Mouse (Mus musculus) heart, embryonic 14.5 days (tissue): ENCODE data around the gene Rpl13. TPM values are rescaled to one million over a fixed set of nuclear protein-coding genes. Genes with fewer than 3 reads are reported as not detected.
A peak's percentile ranks its signal among the peaks of the same experiment; 100 is the strongest.

Experiments
- ATAC-seq: fragments of 200-750 bp; cut with Nextera tagmentation; 2 replicates; pipeline ENCODE4 v1.8.0; 2017; ENCODE audit warnings: low read depth, moderate TSS enrichment; ENCODE audit not compliant: insufficient number of reproducible peaks, insufficient read depth, low FRiP score
- H3K27ac ChIP-seq, 2 experiments: fragments of 200-500 bp in 1 of 2; fragments of 300-500 bp in 1 of 2; sonication (generic) in 1 of 2; replicated peaks in 1 of 2; 2 replicates each; pipeline ENCODE4 v1.5.1; 2012 to 2014; ENCODE audit warnings: low read depth in 2 of 2, low read length in 2 of 2, control low read depth in 1 of 2, mild to moderate bottlenecking in 1 of 2, mixed read lengths in 1 of 2; ENCODE audit not compliant: control insufficient read depth in 1 of 2, insufficient read depth in 1 of 2
- H3K27me3 ChIP-seq: fragments of 300-500 bp; sonication (generic); 2 replicates; pipeline ENCODE4 v1.6.1; 2014; ENCODE audit warnings: mild to moderate bottlenecking, low read length, control low read depth; ENCODE audit not compliant: control insufficient read depth, insufficient read depth
- H3K36me3 ChIP-seq: fragments of 300-500 bp; sonication (generic); 2 replicates; pipeline ENCODE4 v1.6.1; 2014; ENCODE audit warnings: mild to moderate bottlenecking, control low read depth, low read length, mixed read lengths; ENCODE audit not compliant: control insufficient read depth, insufficient read depth
- H3K4me1 ChIP-seq, 2 experiments: fragments of 200-500 bp in 1 of 2; fragments of 300-500 bp in 1 of 2; sonication (generic) in 1 of 2; 2 replicates each; pipeline ENCODE4 v1.6.1; 2012 to 2014; ENCODE audit warnings: low read length in 2 of 2, control low read depth in 1 of 2, mixed read lengths in 1 of 2; ENCODE audit not compliant: control insufficient read depth in 2 of 2, insufficient read depth in 2 of 2
- H3K4me2 ChIP-seq: fragments of 300-500 bp; sonication (generic); 2 replicates; pipeline ENCODE4 v1.6.1; 2014; ENCODE audit warnings: mild to moderate bottlenecking, low read length
- H3K4me3 ChIP-seq, 2 experiments: fragments of 200-500 bp in 1 of 2; fragments of 300-500 bp in 1 of 2; sonication (generic) in 1 of 2; 2 replicates each; pipeline ENCODE4 v1.5.1; 2012 to 2014; ENCODE audit warnings: low read length in 2 of 2, mild to moderate bottlenecking in 2 of 2, control low read depth in 1 of 2, low read depth in 1 of 2, moderate library complexity in 1 of 2; ENCODE audit not compliant: control insufficient read depth in 1 of 2, insufficient read depth in 1 of 2
- H3K9ac ChIP-seq: fragments of 300-500 bp; sonication (generic); 2 replicates; pipeline ENCODE4 v1.6.1; 2014; ENCODE audit warnings: mild to moderate bottlenecking, low read length
- H3K9me3 ChIP-seq: fragments of 300-500 bp; sonication (generic); 2 replicates; pipeline ENCODE4 v1.6.1; 2016; ENCODE audit warnings: low read length, control low read depth; ENCODE audit not compliant: control insufficient read depth
- WGBS: fragments of 180-500 bp; shearing (Covaris S2); extraction: QIAGEN DNeasy Blood & Tissue Kit; methylation state at CpG from one replicate; pipeline ENCODE4 v1.1.7; 2014; 5-methylcytosine and 5-hydroxymethylcytosine counted together
- polyA plus RNA-seq: library from polyadenylated mRNA; unstranded; fragments of >200 nt; fragmentation: Nextera tagmentation; extraction: Ambion mirVana; gene quantifications from 2 replicates; pipeline ENCODE4 v1.2.1, GENCODE M21; 2014

The Rpl13 gene
- polyA plus RNA-seq, 1 experiment from 2014 or later = 1,098 TPM

DNA sequence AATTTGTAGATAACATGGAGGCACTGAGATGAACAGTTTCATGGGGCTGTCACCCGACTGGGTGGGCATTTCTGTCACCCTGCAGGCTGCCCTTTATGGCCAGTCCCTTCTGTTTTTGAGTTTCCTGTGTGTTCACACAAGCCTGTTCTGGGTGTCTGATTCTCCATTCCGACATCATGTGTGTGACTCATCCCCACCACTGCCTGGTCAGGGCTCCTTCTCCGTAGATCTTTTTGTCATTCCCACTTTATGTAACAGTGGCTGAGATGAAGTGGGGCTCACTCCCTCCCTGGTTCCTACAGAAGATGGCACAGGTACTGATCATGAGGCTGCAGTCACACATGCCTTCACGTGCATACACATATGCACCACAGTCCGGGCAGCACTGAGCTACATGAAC, 20.5 kb downstream of the Rpl13 start:
- H3K9me3 ChIP-seq = no peaks in the 10 kb centered on the region
- peaks cover 34% of the 10 kb centered on the region for H3K27me3 ChIP-seq
- no peak for ATAC-seq
- no peak overlapping the region for H3K4me2 ChIP-seq
- H3K9ac ChIP-seq = no peak overlapping the region
- no peak overlapping the region for H3K27ac ChIP-seq
- H3K4me3 ChIP-seq = no peak overlapping the region
- no peaks in the 10 kb centered on the region for H3K36me3 ChIP-seq
- WGBS = 69% methylated on average over 5 of the region's 5 CpGs
- peaks cover 11 to 13% of the 10 kb centered on the region in 2 experiments; a peak in 3 of 4 replicates for H3K4me1 ChIP-seq

DNA sequence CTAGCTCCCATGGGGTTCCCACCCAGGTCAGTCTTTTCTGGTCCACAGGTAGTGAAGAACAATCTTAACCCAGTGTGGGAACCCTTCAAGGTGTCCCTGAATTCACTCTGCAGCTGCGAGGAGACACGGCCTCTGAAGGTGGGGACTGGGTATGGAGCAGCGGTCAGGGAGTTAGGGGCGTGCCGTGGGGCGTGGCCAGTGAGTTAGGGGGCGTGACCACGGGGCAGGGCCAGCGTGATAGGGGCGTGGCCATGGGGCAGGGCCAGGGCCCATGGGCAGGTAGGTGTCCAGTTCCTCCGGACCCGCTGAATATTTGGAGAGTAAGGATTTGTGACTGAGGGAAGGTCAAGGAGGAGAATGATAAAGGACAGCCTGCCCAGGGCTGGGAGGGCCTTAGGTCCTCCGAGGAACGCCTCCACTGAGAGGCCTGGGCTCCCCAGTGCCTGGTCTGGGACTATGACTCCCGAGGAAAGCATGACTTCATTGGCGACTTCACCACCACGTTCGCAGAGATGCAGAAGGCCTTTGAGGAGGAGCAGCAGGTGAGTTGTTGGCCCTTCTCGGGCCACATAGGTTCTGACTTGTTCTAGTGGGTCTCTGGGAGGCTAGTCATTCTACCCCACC, 24.2 kb downstream of the Rpl13 start:
- H3K9ac ChIP-seq = no peak overlapping the region
- no peak overlapping the region for H3K4me3 ChIP-seq
- ATAC-seq = 0 out of 2 replicates have a peak, but pooled peaks have one; percentile 36
- H3K4me1 ChIP-seq = peaks cover 5 to 12% of the 10 kb centered on the region in 2 experiments; a peak in 1 of 4 replicates
- 8% methylated on average over 19 of the region's 19 CpGs for WGBS
- peaks cover 16% of the 10 kb centered on the region for H3K27me3 ChIP-seq
- H3K36me3 ChIP-seq = no peaks in the 10 kb centered on the region
- no peak overlapping the region for H3K27ac ChIP-seq
- peak overlapping the region; percentile 18; the same call in 1 of the 2 replicates for H3K4me2 ChIP-seq
- H3K9me3 ChIP-seq = no peaks in the 10 kb centered on the region

DNA sequence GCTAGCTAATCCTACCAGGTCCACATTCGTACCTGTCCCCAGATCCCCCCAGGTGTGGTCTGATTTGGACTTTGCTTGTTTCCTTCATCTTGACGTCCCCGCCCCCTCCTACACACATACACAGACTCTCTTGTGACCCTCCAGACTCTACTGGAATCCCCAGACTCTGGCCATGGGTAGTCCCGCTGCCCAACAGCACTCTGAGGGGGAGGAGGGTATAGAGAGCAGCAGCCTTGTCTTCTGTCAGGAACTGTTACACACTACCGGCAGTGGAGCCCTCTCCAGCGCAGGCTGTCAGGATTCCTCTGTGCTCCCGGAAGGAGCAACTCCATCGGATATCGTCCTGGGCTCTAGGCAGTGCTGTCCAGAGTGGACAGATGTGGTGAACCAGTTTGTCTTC, 28.9 kb downstream of the Rpl13 start:
- H3K9ac ChIP-seq = no peak overlapping the region
- H3K9me3 ChIP-seq = no peaks in the 10 kb centered on the region
- H3K27ac ChIP-seq = no peak overlapping the region
- no peaks in the 10 kb centered on the region for H3K36me3 ChIP-seq
- peaks cover 11% of the 10 kb centered on the region for H3K27me3 ChIP-seq
- 0 out of 2 replicates have a peak overlapping the region, but pooled peaks have one; percentile 11 for H3K4me2 ChIP-seq
- ATAC-seq = no peak
- H3K4me1 ChIP-seq = peaks cover 3 to 7% of the 10 kb centered on the region in 2 experiments; a peak in 2 of 4 replicates
- WGBS = 47% methylated on average over 9 of the region's 9 CpGs
- no peak overlapping the region for H3K4me3 ChIP-seq

DNA sequence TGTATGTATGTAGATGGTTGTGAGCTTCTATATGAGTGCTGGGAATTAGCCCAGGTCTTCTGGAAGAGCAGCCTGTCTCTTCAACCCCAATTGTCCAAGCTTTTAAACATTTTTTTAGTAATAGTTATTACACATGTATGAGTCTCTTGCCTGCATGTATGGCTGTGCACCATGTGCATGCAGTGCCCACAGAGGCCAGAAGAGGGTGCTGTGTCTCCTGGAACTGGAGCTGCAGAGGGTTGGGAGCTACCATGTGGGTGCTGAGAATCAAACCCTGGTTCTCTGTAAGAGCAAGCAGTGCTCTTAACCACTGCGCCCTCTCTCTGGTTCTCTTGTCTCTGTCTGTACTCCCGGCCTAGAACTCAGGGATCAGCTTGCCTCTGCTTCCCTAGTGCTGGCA, 30.8 kb downstream of the Rpl13 start:
- H3K4me3 ChIP-seq = no peak overlapping the region
- peaks cover 11 to 12% of the 10 kb centered on the region in 2 experiments; a peak in 3 of 4 replicates for H3K4me1 ChIP-seq
- H3K4me2 ChIP-seq = no peak overlapping the region
- H3K36me3 ChIP-seq = no peaks in the 10 kb centered on the region
- 93% methylated on average over 2 of the region's 2 CpGs for WGBS
- H3K27me3 ChIP-seq = peaks cover 3% of the 10 kb centered on the region; the same call in 1 of the 2 replicates
- no peaks in the 10 kb centered on the region for H3K9me3 ChIP-seq
- H3K9ac ChIP-seq = no peak overlapping the region
- H3K27ac ChIP-seq = no peak overlapping the region
- no peak for ATAC-seq

DNA sequence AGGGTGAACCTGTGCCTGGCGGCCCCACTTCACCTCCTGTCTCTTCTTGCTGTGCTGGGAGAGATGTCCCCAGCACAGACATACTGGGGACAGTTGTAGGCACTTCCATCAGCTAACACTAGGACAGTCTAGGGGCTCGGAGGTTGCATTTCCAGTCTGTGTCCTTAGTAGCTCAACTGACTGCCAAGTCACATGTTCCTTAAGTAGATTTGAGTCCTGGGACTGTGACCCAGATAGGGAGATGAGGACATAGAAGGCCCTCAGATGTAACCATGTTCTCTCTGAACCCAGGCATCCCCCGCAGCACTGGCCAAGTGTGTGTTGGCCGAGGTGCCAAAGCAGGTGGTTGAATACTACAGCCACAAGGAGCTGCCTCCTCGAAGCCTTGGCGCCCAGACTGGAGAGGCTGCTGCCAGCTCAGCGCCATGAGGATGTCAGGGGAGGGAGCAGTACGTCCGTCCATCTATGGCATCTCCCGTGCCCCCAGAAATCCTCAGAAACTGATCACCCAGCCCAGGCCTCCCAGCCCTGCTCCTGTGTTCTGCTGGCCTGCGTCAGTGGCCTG, 32.1 kb downstream of the Rpl13 start:
- Histone ChIP-seq H3K27me3 (no peaks in the 10 kb centered on the region), H3K27ac (no peak overlapping the region), H3K36me3 (no peaks in the 10 kb centered on the region), H3K4me3 (no peak overlapping the region), H3K4me1 (peaks cover 15% of the 10 kb centered on the region in 2 experiments; a peak in 3 of 4 replicates), H3K4me2 (no peak overlapping the region), H3K9me3 (no peaks in the 10 kb centered on the region), H3K9ac (no peak overlapping the region)
- WGBS = 83% methylated on average over 11 of the region's 11 CpGs
- no peak for ATAC-seq

DNA sequence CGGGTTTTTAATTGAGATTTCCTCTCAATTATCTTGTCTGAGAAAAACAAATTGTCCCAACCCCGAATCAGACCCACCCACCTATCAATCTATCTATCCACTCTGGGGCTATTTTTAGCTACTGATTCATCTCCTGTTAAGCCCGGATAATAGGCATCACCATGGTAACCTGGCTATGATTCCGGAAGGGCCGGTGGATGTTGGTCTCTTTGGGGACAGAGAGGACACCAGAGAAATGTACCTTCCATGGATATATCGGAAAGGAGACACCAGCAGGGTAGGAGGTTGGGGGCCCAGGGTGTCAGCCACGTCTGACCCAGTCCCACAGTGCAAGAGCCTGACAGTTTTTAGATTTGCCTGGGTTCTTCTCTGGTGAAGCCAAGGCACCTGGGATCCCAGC, 33.3 kb downstream of the Rpl13 start:
- H3K27ac ChIP-seq = no peak overlapping the region
- WGBS = 40% methylated on average over 7 of the region's 7 CpGs
- H3K4me1 ChIP-seq = peaks cover 15% of the 10 kb centered on the region in 2 experiments; a peak in 3 of 4 replicates
- H3K4me2 ChIP-seq = no peak overlapping the region
- H3K27me3 ChIP-seq = no peaks in the 10 kb centered on the region
- no peak overlapping the region for H3K4me3 ChIP-seq
- H3K9me3 ChIP-seq = no peaks in the 10 kb centered on the region
- no peaks in the 10 kb centered on the region for H3K36me3 ChIP-seq
- no peak for ATAC-seq
- H3K9ac ChIP-seq = no peak overlapping the region

DNA sequence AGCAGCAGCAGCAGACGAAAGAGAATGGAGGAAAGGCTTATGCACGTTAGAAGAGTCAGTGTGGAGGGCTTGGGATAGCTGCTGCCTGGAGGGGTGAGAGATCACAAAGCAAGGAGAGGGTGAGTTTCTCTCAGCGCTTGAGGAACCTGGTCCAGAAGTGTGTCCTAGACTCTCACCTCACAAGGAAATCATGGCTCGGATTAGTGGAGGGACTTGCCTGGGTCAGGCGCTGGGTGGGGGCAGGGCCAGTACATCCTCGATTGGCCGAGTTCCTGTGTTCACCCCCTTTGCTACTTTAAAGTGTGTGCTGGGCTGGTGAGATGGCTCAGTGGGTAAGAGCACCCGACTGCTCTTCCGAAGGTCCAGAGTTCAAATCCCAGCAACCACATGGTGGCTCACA, 33.7 kb downstream of the Rpl13 start:
- H3K9ac ChIP-seq = no peak overlapping the region
- no peak for ATAC-seq
- H3K9me3 ChIP-seq = no peaks in the 10 kb centered on the region
- peaks cover 14 to 15% of the 10 kb centered on the region in 2 experiments; a peak in 3 of 4 replicates for H3K4me1 ChIP-seq
- H3K4me2 ChIP-seq = no peak overlapping the region
- H3K4me3 ChIP-seq = no peak overlapping the region
- 53% methylated on average over 9 of the region's 9 CpGs for WGBS
- no peak overlapping the region for H3K27ac ChIP-seq
- no peaks in the 10 kb centered on the region for H3K27me3 ChIP-seq
- no peaks in the 10 kb centered on the region for H3K36me3 ChIP-seq
